Mouse (Mus musculus) spleen, adult 2 months (tissue): ENCODE results near the gene Hist1h2an. TPM values are rescaled to one million over a fixed set of nuclear protein-coding genes. Genes with fewer than 3 reads are reported as not detected.
"Not testable (repeated sequence)": the region's sequence is repeated elsewhere in the genome, so short reads cannot be mapped to it uniquely, and the experiment has no call there.

Experiments used
- DNase-seq, 2 experiments: peaks; one replicate each; pipeline versions ENCODE4 v3.0.0 to v3.0.0-alpha.2; 2012 to 2021; ENCODE audit warnings: low spot score in 2 of 2, low read depth in 1 of 2
- H3K27ac ChIP-seq: fragments of 200-500 bp; 2 replicates; pipeline ENCODE4 v1.5.1; 2012; ENCODE audit warnings: low read length, inconsistent platforms; ENCODE audit not compliant: insufficient read depth
- H3K27me3 ChIP-seq: fragments of 200-500 bp; 2 replicates; pipeline ENCODE4 v1.6.1; 2012; ENCODE audit warnings: mild to moderate bottlenecking, moderate library complexity, low read length, inconsistent platforms; ENCODE audit not compliant: control insufficient read depth, insufficient read depth
- H3K36me3 ChIP-seq: fragments of 200-500 bp; 2 replicates; pipeline ENCODE4 v1.6.1; 2012; ENCODE audit warnings: mild to moderate bottlenecking, low read length, inconsistent platforms; ENCODE audit not compliant: control insufficient read depth, insufficient read depth
- H3K4me1 ChIP-seq: fragments of 200-500 bp; 2 replicates; pipeline ENCODE4 v1.6.1; 2011; ENCODE audit warnings: inconsistent platforms; ENCODE audit not compliant: control insufficient read depth, insufficient read depth, insufficient read length
- H3K4me3 ChIP-seq: fragments of 200-500 bp; 2 replicates; pipeline ENCODE4 v1.5.1; 2011; ENCODE audit warnings: mild to moderate bottlenecking, inconsistent platforms; ENCODE audit not compliant: insufficient read depth, insufficient read length; ENCODE audit errors: extremely low read depth
- CTCF ChIP-seq: fragments of 200-500 bp; IDR thresholded peaks from 2 replicates; pipeline ENCODE4 v1.5.1; 2011; ENCODE audit warnings: mild to moderate bottlenecking, inconsistent platforms; ENCODE audit not compliant: insufficient read depth, insufficient read length, insufficient replicate concordance; ENCODE audit errors: extremely low read depth
- POLR2A ChIP-seq: fragments of 200-500 bp; IDR thresholded peaks from 2 replicates; pipeline ENCODE4 v1.6.1; 2011; ENCODE audit warnings: low read depth, low read length, inconsistent platforms
- WGBS: fragments of 180-500 bp; shearing (Covaris S2); methylation state at CpG from one replicate; pipeline ENCODE4 v1.1.7; 2018; 5-methylcytosine and 5-hydroxymethylcytosine counted together
- polyA plus RNA-seq: library from polyadenylated mRNA; depleted of rRNA; stranded (reverse); fragments of >200 nt; gene quantifications from 2 replicates; pipeline ENCODE4 v1.2.3, GENCODE M21; 2012

Hist1h2an gene
- polyA plus RNA-seq, 1 experiment: 15.5 TPM

- 4% methylated on average over 10 of the region's 10 CpGs for whole genome bisulfite sequencing
- Histone ChIP-seq H3K27me3 (no peaks in the 10 kb centered on the region), H3K4me1 (peaks cover 9% of the 10 kb centered on the region), H3K4me3 (peak overlapping the region; percentile 54; the same call in 1 of the 2 replicates), H3K36me3 (no peaks in the 10 kb centered on the region), H3K27ac (peak overlapping the region; percentile 92)
- no peak for DNase-seq
- TF ChIP-seq CTCF (no peak), POLR2A (no peak)
These were observed 33.9 kb downstream of the Hist1h2an start for GRCm38 (mm10) chr13:21753051-21753523.

GRCm38 (mm10) chr13:21752356-21752755, 34.7 kb downstream of the Hist1h2an start:
- Histone ChIP-seq H3K4me1 (peaks cover 9% of the 10 kb centered on the region), H3K36me3 (no peaks in the 10 kb centered on the region), H3K27me3 (no peaks in the 10 kb centered on the region), H3K4me3 (no peak overlapping the region), H3K27ac (0 out of 2 replicates have a peak overlapping the region, but pooled peaks have one; percentile 10)
- no peak for TF ChIP-seq POLR2A
- no peak for DNase-seq
- WGBS: 63% methylated on average over 3 of the region's 3 CpGs

- H3K27me3 ChIP-seq: no peaks in the 10 kb centered on the region
- WGBS: 82% methylated on average over 3 of the region's 3 CpGs
- no peaks in the 10 kb centered on the region for H3K36me3 ChIP-seq
- no peak for DNase-seq
- no peak overlapping the region; the same call in 1 of the 2 replicates for H3K27ac ChIP-seq
- TF ChIP-seq CTCF (no peak), POLR2A (no peak)
- peaks cover 9% of the 10 kb centered on the region for H3K4me1 ChIP-seq
- no peak overlapping the region for H3K4me3 ChIP-seq
These were observed 35.2 kb downstream of the Hist1h2an start for GRCm38 (mm10) chr13:21751827-21752226.

GRCm38 (mm10) chr13:21751417-21751816, 35.6 kb downstream of the Hist1h2an start:
- Histone ChIP-seq H3K27me3 (no peaks in the 10 kb centered on the region), H3K36me3 (no peaks in the 10 kb centered on the region), H3K4me1 (peaks cover 9% of the 10 kb centered on the region), H3K4me3 (no peak overlapping the region; the same call in 1 of the 2 replicates), H3K27ac (no peak overlapping the region)
- DNase-seq: no peak
- TF ChIP-seq POLR2A (no peak), CTCF (no peak)

GRCm38 (mm10) chr13:21750159-21751017, 36.6 kb downstream of the Hist1h2an start, which contains the start of gene Hist1h4k:
Gene Hist1h4k (minus strand): TSS chr13:21750505.
- DNase-seq: peak in 1 of 2 experiments; percentile 86
- H3K27me3 ChIP-seq, H3K4me1 ChIP-seq, H3K36me3 ChIP-seq: not testable (repeated sequence)
- peak within 1 kb of the TSS; percentile 60 for H3K4me3 ChIP-seq
- TF ChIP-seq POLR2A: peak; percentile 52
- H3K27ac ChIP-seq: peak within 1 kb of the TSS; percentile 57
- WGBS: under 1% methylated on average over 54 of the region's 56 CpGs

- peak overlapping the region; percentile 49 for H3K4me3 ChIP-seq
- TF ChIP-seq POLR2A (no peak), CTCF (no peak)
- H3K36me3 ChIP-seq: no peaks in the 10 kb centered on the region
- DNase-seq: no peak
- H3K27me3 ChIP-seq: no peaks in the 10 kb centered on the region
- 11% methylated on average over 5 of the region's 5 CpGs for WGBS
- peak overlapping the region; percentile 18; the same call in 1 of the 2 replicates for H3K27ac ChIP-seq
- peaks cover 7% of the 10 kb centered on the region for H3K4me1 ChIP-seq
These were observed 37.4 kb downstream of the Hist1h2an start for GRCm38 (mm10) chr13:21749387-21750158.
